Comparison of ENCODE assay signal across 8 mouse cellular contexts in genomic region chr7:44351881-44352749, GRCm38 (mm10). TPM values are rescaled to one million over a fixed set of nuclear protein-coding genes. Genes with fewer than 3 reads are reported as not detected.
A peak's percentile ranks its signal among the peaks of the same experiment; 100 is the strongest.
DNase-seq lines count a peak whose midpoint lies in the region; ATAC-seq and TF ChIP-seq lines count a peak whose summit lies in the region.

No protein-coding gene starts in this region.

- no peak for DNase-seq in heart, adult 2 months
- DNase-seq in testis, postnatal 10 days (ENCODE audit: low spot score) = no peak
- DNase-seq in urinary bladder, adult 2 months (ENCODE audit: low spot score) = no peak
- no peak for DNase-seq in embryo, embryonic 10 days (ENCODE audit: low spot score)
- DNase-seq in adrenal gland, adult 18-20 months (ENCODE audit: low spot score in 2 of 2) = no peak

- 4% methylated on average over 69 of the region's 71 CpGs for WGBS in heart, embryonic 14.5 days
- 5% methylated on average over 70 of the region's 71 CpGs for WGBS in heart, adult 2 months
- WGBS in limb, embryonic 12.5 days = 4% methylated on average over 71 of the region's 71 CpGs

- no peaks in the 10 kb centered on the region for H3K9me3 ChIP-seq in heart, embryonic 14.5 days (ENCODE audit: control insufficient read depth, low read length)
- H3K9me3 ChIP-seq in limb, embryonic 12.5 days = no peaks in the 10 kb centered on the region

- H3K4me1 ChIP-seq in heart, embryonic 14.5 days (ENCODE audit: control insufficient read depth in 2 of 2, insufficient read depth in 2 of 2, low read length in 2 of 2) = peaks cover 10 to 32% of the 10 kb centered on the region in 2 experiments; a peak in 3 of 4 replicates
- no peaks in the 10 kb centered on the region for H3K4me1 ChIP-seq in heart, adult 2 months (ENCODE audit: control insufficient read depth, insufficient read depth, low read length)
- peaks cover 27% of the 10 kb centered on the region for H3K4me1 ChIP-seq in testis, adult 2 months (ENCODE audit: control insufficient read depth, insufficient read depth, low read length)
- H3K4me1 ChIP-seq in limb, embryonic 12.5 days (replicated peaks) = peaks cover 38% of the 10 kb centered on the region

- H3K4me3 ChIP-seq in heart, embryonic 14.5 days (ENCODE audit: control insufficient read depth in 1 of 2, insufficient read depth in 1 of 2, low read depth in 1 of 2, low read length in 2 of 2) = 0 out of 4 replicates have a peak overlapping the region, but pooled peaks of 1 of the 2 experiments have one; percentile 9
- H3K4me3 ChIP-seq in heart, adult 2 months = no peak overlapping the region
- H3K4me3 ChIP-seq in testis, adult 2 months (ENCODE audit: control insufficient read depth, low read depth, low read length) = peak overlapping the region; percentile 16; the same call in 1 of the 2 replicates
- H3K4me3 ChIP-seq in limb, embryonic 12.5 days (replicated peaks) = peak overlapping the region; percentile 17; the same call in 1 of the 2 replicates

- TF ChIP-seq CTCF in heart, adult 2 months (IDR thresholded peaks at IDR 0.05) = no peak
- TF ChIP-seq CTCF in testis, adult 2 months (IDR thresholded peaks at IDR 0.05; ENCODE audit: control insufficient read depth, insufficient read depth, insufficient replicate concordance, low read depth, low read length) = no peak

- intact Hi-C loops in heart, adult 2 months (cut with DNase I) = loop anchor here (1.0 kb wide), 1 partner anchor 90 kb away; no protein-coding TSS in a partner anchor

- no peak for TF ChIP-seq POLR2A in heart, adult 2 months (IDR thresholded peaks at IDR 0.05; ENCODE audit: insufficient read depth, low read depth, low read length)
- TF ChIP-seq POLR2A in testis, adult 2 months (IDR thresholded peaks at IDR 0.05; ENCODE audit: control insufficient read depth, low read depth, low read length) = no peak

- no peaks in the 10 kb centered on the region for H3K79me2 ChIP-seq in heart, adult 2 months (replicated peaks; ENCODE audit: control insufficient read depth, insufficient read depth, low read length)

- peak overlapping the region; percentile 27 for H3K4me2 ChIP-seq in heart, embryonic 14.5 days (ENCODE audit: low read length)
- H3K4me2 ChIP-seq in limb, embryonic 12.5 days = peak overlapping the region; percentile 39

- no peaks in the 10 kb centered on the region for H3K36me3 ChIP-seq in heart, embryonic 14.5 days (ENCODE audit: control insufficient read depth, insufficient read depth, low read length)
- no peaks in the 10 kb centered on the region for H3K36me3 ChIP-seq in heart, adult 2 months (ENCODE audit: control insufficient read depth, insufficient read depth, low read length)
- H3K36me3 ChIP-seq in testis, adult 2 months (ENCODE audit: control insufficient read depth, insufficient read depth, low read length) = no peaks in the 10 kb centered on the region
- no peaks in the 10 kb centered on the region for H3K36me3 ChIP-seq in limb, embryonic 12.5 days

- peaks cover 94% of the 10 kb centered on the region for H3K27me3 ChIP-seq in heart, embryonic 14.5 days (ENCODE audit: control insufficient read depth, insufficient read depth, low read length)
- H3K27me3 ChIP-seq in heart, adult 2 months (ENCODE audit: control insufficient read depth, insufficient read depth, low read length) = peaks cover 29% of the 10 kb centered on the region
- H3K27me3 ChIP-seq in testis, adult 2 months (ENCODE audit: control insufficient read depth, insufficient read depth, low read length) = no peaks in the 10 kb centered on the region; the same call in none of the 2 replicates
- H3K27me3 ChIP-seq in limb, embryonic 12.5 days = peaks cover 100% of the 10 kb centered on the region

- no peak overlapping the region for H3K27ac ChIP-seq in heart, embryonic 14.5 days (replicated peaks in 1 of 2; ENCODE audit: control insufficient read depth in 1 of 2, insufficient read depth in 1 of 2, low read depth in 2 of 2, low read length in 2 of 2)
- no peak overlapping the region for H3K27ac ChIP-seq in heart, adult 2 months
- H3K27ac ChIP-seq in testis, adult 2 months (ENCODE audit: control insufficient read depth, insufficient read depth, low read depth, low read length) = no peak overlapping the region
- H3K27ac ChIP-seq in limb, embryonic 12.5 days = no peak overlapping the region

- no peak for ATAC-seq in heart, embryonic 14.5 days (ENCODE audit: insufficient number of reproducible peaks, insufficient read depth, low FRiP score, low read depth)
- no peak for ATAC-seq in limb, embryonic 12.5 days (ENCODE audit: insufficient number of reproducible peaks, insufficient read depth, low FRiP score, low TSS enrichment, low read depth)

- H3K9ac ChIP-seq in heart, embryonic 14.5 days (ENCODE audit: low read length) = no peak overlapping the region
- no peak overlapping the region for H3K9ac ChIP-seq in heart, adult 2 months (ENCODE audit: low read depth, low read length)
- 0 out of 2 replicates have a peak overlapping the region, but pooled peaks have one; percentile 12 for H3K9ac ChIP-seq in limb, embryonic 12.5 days (replicated peaks)

- TF ChIP-seq EP300 in heart, adult 2 months (IDR thresholded peaks at IDR 0.05; ENCODE audit: insufficient read depth, low read depth, low read length) = no peak

RNA-seq across cellular contexts. Expression of gene Syt3, which starts 31.8 kb away (rescaled TPM):
- 0.57 and 0.59 TPM in 2 replicates for polyA plus RNA-seq in heart, embryonic 14.5 days (2014; fragmentation: Nextera tagmentation; extraction: Ambion mirVana)
- 1 to 10 TPM; 1.4 to 2.5 TPM for total RNA-seq in heart, adult 2 months (2021)
- polyA plus RNA-seq in heart, adult 2 months (2012; rRNA removed) = 3.1 and 3.2 TPM in 2 replicates
- polyA plus RNA-seq in testis, adult 2 months (2012; rRNA removed) = 2.0 TPM in 2 replicates
- polyA plus RNA-seq in limb, embryonic 12.5 days (2016; fragmentation: Nextera tagmentation; extraction: Ambion mirVana) = 3.0 and 3.3 TPM in 2 replicates
- polyA plus RNA-seq in urinary bladder, adult 2 months (2012; rRNA removed) = 4.1 and 4.3 TPM in 2 replicates
- total RNA-seq in adrenal gland, adult 18-20 months (2021) = 1 to 10 TPM; 4.7 to 6.9 TPM

RNA-seq across cellular contexts. Expression of gene 1700008O03Rik, which starts 33.5 kb away (rescaled TPM):
- 0.34 and 0.47 TPM in 2 replicates for polyA plus RNA-seq in heart, embryonic 14.5 days (2014; fragmentation: Nextera tagmentation; extraction: Ambion mirVana)
- total RNA-seq in heart, adult 2 months (2021) = under 1 TPM; 0.21 to 0.25 TPM
- polyA plus RNA-seq in heart, adult 2 months (2012; rRNA removed) = 0.12 and 0.47 TPM in 2 replicates
- polyA plus RNA-seq in testis, adult 2 months (2012; rRNA removed) = 112 and 131 TPM in 2 replicates
- 0.56 and 0.64 TPM in 2 replicates for polyA plus RNA-seq in limb, embryonic 12.5 days (2016; fragmentation: Nextera tagmentation; extraction: Ambion mirVana)
- polyA plus RNA-seq in urinary bladder, adult 2 months (2012; rRNA removed) = 1.4 and 1.5 TPM in 2 replicates
- 1 to 10 TPM in 1 of 2 experiments, under 1 TPM in 1; 0.86 to 1.0 TPM for total RNA-seq in adrenal gland, adult 18-20 months (2021)

RNA-seq across cellular contexts. Expression of gene Shank1, which starts 42.1 kb away (rescaled TPM):
- polyA plus RNA-seq in heart, embryonic 14.5 days (2014; fragmentation: Nextera tagmentation; extraction: Ambion mirVana) = 0.44 and 0.96 TPM in 2 replicates
- total RNA-seq in heart, adult 2 months (2021) = 1 to 10 TPM; 1.2 to 2.3 TPM
- polyA plus RNA-seq in heart, adult 2 months (2012; rRNA removed) = 0.94 and 1.1 TPM in 2 replicates
- polyA plus RNA-seq in testis, adult 2 months (2012; rRNA removed) = 4.0 and 5.5 TPM in 2 replicates
- 1.2 and 1.3 TPM in 2 replicates for polyA plus RNA-seq in limb, embryonic 12.5 days (2016; fragmentation: Nextera tagmentation; extraction: Ambion mirVana)
- 0.85 and 1.9 TPM in 2 replicates for polyA plus RNA-seq in urinary bladder, adult 2 months (2012; rRNA removed)
- 10 to 100 TPM in 1 of 2 experiments, 1 to 10 TPM in 1; 7.7 to 10.0 TPM for total RNA-seq in adrenal gland, adult 18-20 months (2021)

RNA-seq across cellular contexts. Expression of gene Clec11a, which starts 45.4 kb away (rescaled TPM):
- 0.81 and 0.85 TPM in 2 replicates for polyA plus RNA-seq in heart, embryonic 14.5 days (2014; fragmentation: Nextera tagmentation; extraction: Ambion mirVana)
- 1 to 10 TPM in 1 of 2 experiments, under 1 TPM in 1; 0.60 to 1.1 TPM for total RNA-seq in heart, adult 2 months (2021)
- 1.8 and 2.0 TPM in 2 replicates for polyA plus RNA-seq in heart, adult 2 months (2012; rRNA removed)
- 1.7 and 3.1 TPM in 2 replicates for polyA plus RNA-seq in testis, adult 2 months (2012; rRNA removed)
- polyA plus RNA-seq in limb, embryonic 12.5 days (2016; fragmentation: Nextera tagmentation; extraction: Ambion mirVana) = 2.0 and 2.2 TPM in 2 replicates
- 17.2 and 19.7 TPM in 2 replicates for polyA plus RNA-seq in urinary bladder, adult 2 months (2012; rRNA removed)
- total RNA-seq in adrenal gland, adult 18-20 months (2021) = 1 to 10 TPM; 3.8 to 4.4 TPM

Comparison
In these comparisons a context has a peak if more than half of its experiments do, and no peak if none do; other contexts are left out.
1. RNA of gene 1700008O03Rik, which starts 33.5 kb away (polyA plus RNA-seq): 112 to 131 TPM in testis, adult 2 months; 1.4 to 1.5 TPM in urinary bladder, adult 2 months, 0.56 to 0.64 TPM in limb, embryonic 12.5 days, 0.34 to 0.47 TPM in heart, embryonic 14.5 days and 0.12 to 0.47 TPM in heart, adult 2 months; every median in the first group is over 10 times any median in the second.